Mouse (Mus musculus) left cerebral cortex, adult 18-20 months (tissue): ENCODE measurements at regions not wholly inside any gene's neighbourhood (a gene's known extent, or its start where the extent isn't known, plus 50 kb on each side); places are given as distances from the start of the nearest gene placed in this dataset.
A peak's percentile ranks its signal among the peaks of the same experiment; 100 is the strongest.

ENCODE experiments used
- DNase-seq, 2 experiments: peaks; one replicate each; pipeline ENCODE4 v3.0.0; 2021 to 2022; ENCODE audit warnings: low spot score in 2 of 2, mixed read lengths in 1 of 2

DNA sequence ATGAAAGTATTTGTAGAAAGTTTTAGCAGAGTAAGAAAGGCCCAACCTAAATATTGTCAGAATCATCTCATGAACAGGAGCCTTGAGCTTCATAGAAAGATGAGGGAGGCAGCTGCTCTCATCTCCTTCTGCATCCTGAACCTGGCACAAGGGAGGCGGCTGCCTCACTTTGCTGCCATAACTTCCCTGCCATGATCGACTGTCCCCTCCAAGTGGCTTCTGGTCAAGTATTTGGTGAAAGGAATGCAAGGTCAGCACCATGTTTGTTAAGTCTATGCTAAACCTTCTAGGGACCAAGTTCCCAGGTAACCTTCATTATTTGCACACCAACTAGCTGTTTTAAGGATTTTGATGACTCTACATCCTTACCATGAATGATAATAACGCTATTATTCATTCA is 246.0 kb downstream of the Ndfip2 start:
- no peak for DNase-seq

DNA sequence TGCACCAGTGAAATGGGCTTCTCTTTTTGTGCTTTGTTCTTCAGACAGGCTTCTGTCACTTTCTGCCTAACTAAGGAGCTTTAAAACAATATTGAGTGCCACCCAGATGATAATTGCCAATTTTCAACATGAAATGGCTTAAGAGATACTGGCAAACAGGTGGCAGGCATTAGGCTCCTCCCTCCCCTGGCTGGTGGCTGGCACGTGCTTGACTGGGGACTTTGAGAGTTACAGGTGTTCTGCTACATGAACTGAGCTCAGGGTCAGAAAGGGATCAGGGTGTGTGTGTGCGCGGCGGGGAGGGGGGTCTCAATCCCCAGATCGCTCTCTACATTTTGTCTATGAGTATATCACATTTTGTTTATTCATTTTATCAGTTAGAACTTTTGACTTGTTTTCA is 245.4 kb downstream of the Ndfip2 start:
- DNase-seq: no peak

DNA sequence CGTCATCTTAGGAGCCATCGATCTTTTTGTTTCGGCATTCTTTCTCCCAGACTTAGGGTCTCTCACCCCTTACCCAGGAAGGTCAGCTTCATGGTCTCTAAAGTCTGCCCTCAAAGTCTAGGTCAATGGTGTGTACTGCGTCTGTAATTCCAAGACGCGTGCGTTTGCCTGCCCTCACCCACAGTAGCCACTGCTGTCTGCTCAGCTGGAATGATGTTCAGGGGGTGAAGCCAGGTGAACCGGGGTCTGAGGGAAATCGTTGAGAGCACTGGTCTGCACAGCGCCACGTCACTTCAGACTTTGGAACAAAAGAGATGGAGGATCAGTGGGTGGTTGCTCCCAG is 244.2 kb downstream of the Ndfip2 start:
- DNase-seq: no peak

GRCm38 (mm10) chr14:105501792-105502632 is 243.6 kb downstream of the Ndfip2 start:
- no peak for DNase-seq

DNA sequence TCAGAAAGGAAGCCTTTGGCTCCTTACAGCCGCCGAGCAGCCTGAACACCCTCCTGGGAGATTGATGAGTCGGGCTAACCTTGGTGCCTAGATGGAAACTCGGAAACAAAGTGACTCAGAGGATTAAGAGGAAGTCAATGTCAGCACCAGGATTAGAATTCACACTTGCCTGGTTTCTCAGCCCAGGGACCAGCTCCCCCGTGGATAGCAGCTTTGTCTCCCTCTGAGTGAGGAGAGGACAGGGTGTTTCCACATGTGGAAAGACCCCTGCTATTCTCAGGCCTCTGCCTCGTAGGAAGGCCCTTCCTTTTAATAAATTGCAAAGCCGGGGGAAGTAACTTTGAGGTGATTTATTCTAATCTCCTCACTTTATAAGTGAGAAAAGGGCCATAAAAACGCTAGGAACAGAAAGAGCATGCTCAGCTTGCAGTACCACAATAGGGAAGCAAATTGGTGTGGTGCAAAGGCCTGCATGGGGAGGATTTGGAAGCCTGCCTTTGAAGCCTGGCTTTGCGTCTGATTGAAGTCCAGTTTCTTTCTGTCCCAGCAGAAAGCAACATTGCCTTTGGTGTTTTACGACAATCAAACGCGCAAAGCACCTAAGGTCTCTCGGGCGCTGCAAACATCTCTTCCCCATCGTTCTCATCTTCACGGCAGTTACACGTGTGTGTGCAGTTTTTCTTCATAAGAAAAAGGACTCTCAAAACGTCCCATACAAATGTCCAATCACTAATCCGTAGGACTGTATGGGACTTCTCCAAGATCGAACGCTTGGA is 242.8 kb downstream of the Ndfip2 start:
- DNase-seq: no peak

DNA sequence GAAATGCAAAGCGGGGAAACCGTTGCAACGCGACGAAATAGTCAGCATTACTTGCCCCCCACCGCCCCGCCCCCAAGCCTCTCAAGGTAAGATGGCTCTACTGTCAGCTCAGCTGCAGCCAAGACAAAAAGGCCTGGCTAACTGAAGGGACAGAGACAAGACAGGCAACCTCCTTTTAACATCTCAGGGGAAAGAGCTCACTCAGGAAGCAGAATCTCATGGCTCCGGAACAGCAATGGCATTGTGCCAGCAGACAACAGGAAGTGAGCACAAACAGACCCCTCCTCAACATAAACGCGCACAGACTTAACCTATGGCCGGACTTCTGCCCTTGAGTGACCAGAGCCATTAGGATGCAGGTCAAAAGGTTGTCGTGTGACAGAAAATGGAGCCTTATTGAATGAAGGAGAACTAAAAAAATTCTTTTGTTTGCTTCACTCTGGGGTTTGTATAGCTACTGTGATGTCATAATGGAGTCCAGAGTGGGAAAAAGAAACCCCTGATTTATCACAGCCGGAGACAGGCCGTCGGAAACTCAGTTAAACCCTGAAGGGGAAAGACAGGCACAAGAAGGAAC is 241.0 kb downstream of the Ndfip2 start:
- DNase-seq: no peak

DNA sequence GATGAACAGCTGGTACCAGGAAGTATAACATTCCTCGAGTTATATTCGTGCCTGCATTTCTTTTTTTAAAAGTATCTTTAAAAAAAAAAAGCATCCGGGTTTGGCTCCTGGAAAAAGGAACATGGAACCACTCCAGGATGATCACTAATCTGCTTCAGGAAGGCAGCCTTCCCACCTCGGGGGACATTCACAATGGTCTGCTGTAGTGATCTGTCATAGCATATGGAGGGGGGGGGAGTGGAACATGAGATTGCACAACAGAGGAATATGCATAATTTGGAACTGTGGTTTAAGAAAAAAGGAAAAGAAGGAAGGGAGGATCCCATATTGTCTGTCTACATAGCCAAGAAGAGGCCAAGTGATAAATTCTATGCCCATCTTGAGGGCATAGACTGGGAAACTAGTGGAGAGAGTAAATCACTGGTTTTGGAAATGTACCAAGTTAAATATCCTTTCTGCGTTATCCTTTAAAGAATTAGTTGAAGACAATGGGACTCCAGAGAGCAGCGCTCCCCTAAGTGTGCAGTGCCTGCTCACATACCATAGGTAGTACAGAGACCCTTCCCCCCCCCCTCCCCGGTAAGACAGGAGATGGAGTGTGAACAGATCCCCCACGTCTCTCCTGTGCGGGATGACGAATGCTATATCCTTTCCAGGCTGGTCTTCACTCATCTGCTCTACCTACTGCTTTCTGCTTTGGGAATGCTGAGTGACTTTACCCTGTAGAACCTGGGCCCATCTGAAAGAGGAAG is 240.0 kb downstream of the Ndfip2 start:
- DNase-seq: peak in 1 of 2 experiments; percentile 33

DNA sequence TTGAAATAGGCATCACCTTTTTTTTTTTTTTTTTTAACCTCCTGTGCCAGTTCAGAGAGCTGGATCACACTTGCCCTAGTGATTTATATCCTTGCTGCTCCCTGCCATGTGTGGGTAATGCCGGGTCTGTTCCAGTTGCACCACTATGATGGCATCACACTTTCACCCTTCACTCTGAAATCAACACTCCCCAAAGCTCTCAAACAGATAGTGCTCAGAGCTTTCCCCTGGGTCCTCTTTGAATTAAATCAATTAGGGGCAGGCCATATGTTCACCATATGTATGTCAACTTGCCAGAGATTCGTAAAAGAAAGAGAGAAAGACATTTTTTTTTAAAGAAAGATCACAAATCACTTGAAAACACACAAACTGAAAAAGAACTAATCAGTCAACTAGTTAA is 236.8 kb downstream of the Ndfip2 start:
- no peak for DNase-seq

DNA sequence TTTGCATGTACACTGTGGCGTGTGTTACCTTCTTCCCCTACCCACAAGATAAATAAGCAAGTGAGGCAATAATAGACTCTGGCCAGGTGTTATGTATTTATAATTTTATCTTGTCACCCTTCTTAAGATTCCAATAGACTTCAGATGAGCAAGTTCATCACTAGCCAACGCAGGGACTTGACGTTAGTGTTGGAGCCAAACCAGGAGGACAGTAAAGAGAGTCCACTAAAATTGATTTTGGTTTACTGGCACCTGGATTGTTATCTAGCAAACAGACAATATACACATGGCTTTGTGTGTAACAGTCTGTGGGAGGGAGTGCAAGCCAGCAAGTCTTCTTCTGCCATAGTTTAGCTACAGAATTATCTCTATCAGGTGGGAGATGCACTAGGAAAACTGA is 236.0 kb downstream of the Ndfip2 start:
- no peak for DNase-seq

DNA sequence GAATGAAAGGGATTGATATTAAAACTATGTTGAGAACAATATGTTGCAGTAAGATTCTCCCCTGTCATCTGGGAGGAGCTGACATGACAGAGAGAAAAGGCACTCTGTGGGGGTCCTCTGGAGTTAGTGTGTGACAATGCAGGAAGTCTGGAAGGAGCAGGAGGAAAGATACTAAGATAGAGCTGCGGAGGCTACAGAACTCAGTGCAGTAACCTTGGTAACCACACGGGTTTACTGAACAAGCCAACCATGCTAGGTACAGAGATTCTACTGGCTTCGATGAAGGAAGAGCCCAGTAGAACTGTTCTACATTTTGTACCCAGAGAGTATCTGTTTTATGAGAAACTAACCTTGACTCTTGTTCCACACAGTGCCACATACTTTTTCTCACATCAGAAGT is 231.8 kb downstream of the Ndfip2 start:
- no peak for DNase-seq

GRCm38 (mm10) chr14:105483352-105484083 is 225.1 kb downstream of the Ndfip2 start:
- DNase-seq: peak in 1 of 2 experiments; percentile 42

DNA sequence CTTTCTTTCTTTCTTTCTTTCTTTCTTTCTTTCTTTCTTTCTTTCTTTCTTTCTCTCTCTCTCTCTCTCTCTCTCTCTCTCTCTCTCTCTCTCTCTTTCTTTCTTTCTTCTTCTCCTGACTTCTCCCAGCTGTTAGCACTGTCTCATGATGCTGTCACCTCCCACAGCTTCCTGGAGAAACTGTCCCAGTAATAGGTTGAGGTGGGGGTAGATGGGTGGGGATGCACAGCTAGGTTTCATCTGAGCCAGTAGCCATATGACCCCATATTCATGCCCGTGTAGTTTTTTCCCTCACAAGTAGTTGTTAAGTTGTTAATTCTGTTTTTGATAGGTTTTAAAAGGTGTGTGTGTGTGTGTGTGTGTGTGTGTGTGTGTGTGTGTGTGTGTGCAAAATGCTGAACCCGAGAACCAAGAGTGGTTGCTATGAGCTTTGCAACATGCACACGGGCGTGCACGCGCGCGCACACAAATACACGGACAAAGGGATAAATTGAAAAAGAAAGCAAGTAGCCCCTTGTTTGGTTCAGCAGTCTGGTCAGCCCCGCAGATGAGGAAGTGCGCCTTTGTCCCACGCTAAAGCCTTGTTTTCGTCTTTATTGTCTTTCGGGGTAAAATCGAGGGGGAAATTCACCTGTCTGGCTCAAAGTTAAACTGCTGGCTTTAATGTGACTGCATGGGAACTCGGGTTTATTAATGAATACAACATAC is 224.4 kb downstream of the Ndfip2 start:
- DNase-seq: peak in 1 of 2 experiments; percentile 30

- no peak for DNase-seq
Observed at GRCm38 (mm10) chr14:105480048-105480447, 221.7 kb downstream of the Ndfip2 start.

DNA sequence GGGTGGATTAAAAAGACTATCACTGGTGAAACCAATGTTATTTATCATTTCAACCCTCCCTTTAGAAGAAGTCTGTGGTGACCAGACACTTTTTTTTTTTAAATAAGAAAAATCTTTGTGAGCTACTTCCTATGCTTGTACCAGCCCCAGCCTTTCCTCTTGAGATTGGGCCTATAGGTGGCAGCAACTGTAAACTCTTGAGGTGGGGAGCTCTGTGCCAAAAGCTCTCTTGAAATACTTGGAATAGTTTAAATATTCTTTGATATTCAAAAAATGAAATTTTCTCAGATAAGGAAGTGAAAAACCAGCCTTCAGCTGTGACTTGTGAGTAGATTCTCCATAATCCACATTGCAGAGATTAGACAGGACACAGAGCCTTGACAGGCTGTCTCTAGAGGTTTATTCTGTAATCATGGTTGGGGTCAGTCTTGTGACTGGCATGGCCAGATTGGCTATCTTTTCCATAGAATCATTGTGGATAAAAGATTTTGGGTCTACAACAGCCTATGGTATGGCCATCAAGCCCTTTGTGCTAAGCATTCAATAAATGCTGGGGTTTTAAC is 216.7 kb downstream of the Ndfip2 start:
- DNase-seq: peak; percentile 42 to 56

DNA sequence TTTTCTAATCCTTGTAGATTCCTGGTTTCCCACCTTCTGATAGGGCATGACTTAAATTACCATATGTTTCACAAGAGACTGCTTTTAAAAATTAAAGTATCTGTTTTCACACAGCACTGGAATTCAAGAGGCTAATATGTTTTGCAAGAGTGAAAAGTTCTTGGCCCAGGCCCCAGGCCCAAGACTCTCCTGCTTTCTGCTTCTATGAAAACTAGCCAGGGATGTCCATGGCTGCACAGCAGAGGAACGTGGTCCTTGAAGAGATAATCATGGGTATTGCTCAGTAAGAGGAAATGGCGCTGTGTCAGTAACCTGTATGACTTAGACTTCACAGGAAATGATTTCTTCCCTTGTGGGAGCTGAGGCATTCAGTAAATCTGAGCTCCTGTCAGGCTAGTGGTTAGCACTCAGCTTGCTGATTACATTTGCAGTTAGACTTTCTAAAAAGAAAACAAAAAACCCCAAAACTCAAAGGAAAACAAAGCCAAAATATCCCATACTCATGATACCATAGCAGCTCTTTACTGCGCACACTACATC is 190.6 kb downstream of the Ndfip2 start:
- DNase-seq: no peak

GRCm38 (mm10) chr14:105447088-105447487 is 188.7 kb downstream of the Ndfip2 start:
- DNase-seq: no peak

DNA sequence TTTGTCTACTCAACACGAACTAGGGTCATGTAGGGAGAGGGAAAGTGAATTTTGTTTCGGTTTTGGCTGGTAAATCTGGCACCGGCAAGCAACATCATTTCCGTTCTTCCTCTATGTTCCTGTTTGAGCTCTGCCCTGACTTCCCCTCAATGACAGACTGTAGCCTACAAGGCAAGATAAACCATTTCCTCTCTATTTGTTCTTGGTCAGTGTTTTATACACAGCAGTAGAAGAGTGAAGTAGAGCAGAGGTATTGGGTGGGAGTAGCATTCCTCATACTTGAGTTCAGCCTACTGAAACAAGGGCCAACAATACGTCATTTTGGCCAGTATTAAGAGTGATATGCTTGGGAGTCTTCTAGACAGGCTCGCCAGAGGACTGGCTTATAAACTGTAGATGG is 177.0 kb downstream of the Ndfip2 start:
- DNase-seq: no peak

GRCm38 (mm10) chr14:105433456-105433855 is 175.1 kb downstream of the Ndfip2 start:
- DNase-seq: no peak

GRCm38 (mm10) chr14:105432670-105433069 is 174.3 kb downstream of the Ndfip2 start:
- DNase-seq: no peak

GRCm38 (mm10) chr14:105431584-105431983 is 173.2 kb downstream of the Ndfip2 start:
- DNase-seq: no peak
